Mouse (Mus musculus): ENCODE data around the gene Kazn. TPM values are rescaled to one million over a fixed set of nuclear protein-coding genes. Genes with fewer than 3 reads are reported as not detected.

Gene Kazn
- polyA plus RNA-seq, 1 experiment from 2014 or later = 16.4 TPM

DNA sequence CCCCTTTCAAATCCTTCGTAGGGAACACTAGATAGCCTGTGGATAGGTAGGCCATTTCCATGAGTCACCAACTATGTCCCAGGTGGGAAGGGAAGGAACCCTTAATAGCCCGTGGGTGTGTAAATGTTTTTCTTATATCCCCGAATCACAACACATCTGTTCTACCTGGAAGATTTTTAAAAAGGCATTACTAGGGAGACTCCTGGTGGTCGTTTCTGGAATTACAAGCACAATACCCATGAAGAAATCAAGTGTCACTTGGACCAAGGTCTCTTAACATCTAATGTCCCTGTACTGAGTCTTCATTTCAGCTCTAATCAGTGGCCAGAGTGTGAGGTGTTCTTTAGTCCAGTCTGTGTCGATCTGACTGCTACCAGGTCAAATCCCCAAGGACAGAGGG lies 95.1 kb downstream of the Kazn start:
- Histone ChIP-seq H3K27me3 (ENCODE audit: insufficient read depth, low read length) (no peaks in the 10 kb centered on the region), H3K4me3 (replicated peaks; ENCODE audit: low read depth, low read length) (no peak overlapping the region), H3K36me3 (ENCODE audit: insufficient read depth, low read length) (peaks cover 45% of the 10 kb centered on the region), H3K4me1 (replicated peaks; ENCODE audit: insufficient read depth, low read length) (no peaks in the 10 kb centered on the region), H3K4me2 (ENCODE audit: low read length) (no peak overlapping the region), H3K27ac (no peak overlapping the region), H3K9me3 (replicated peaks; ENCODE audit: low read length) (no peaks in the 10 kb centered on the region), H3K9ac (ENCODE audit: low read depth, low read length) (no peak overlapping the region)
- 39% methylated on average over 5 of the region's 5 CpGs for WGBS
- DNase-seq (ENCODE audit: low spot score) (peak; percentile 19), ATAC-seq (replicated peaks; ENCODE audit: low FRiP score, low read depth) (no peak)
- peak; percentile 70 for TF ChIP-seq CTCF (IDR thresholded peaks at IDR 0.05; ENCODE audit: low read depth)

- no peak for TF ChIP-seq CTCF (IDR thresholded peaks at IDR 0.05; ENCODE audit: low read depth)
- Histone ChIP-seq H3K9me3 (replicated peaks; ENCODE audit: low read length) (no peaks in the 10 kb centered on the region), H3K9ac (ENCODE audit: low read depth, low read length) (no peak overlapping the region), H3K4me2 (ENCODE audit: low read length) (no peak overlapping the region), H3K27me3 (ENCODE audit: insufficient read depth, low read length) (no peaks in the 10 kb centered on the region), H3K4me3 (replicated peaks; ENCODE audit: low read depth, low read length) (no peak overlapping the region), H3K36me3 (ENCODE audit: insufficient read depth, low read length) (peaks cover 37% of the 10 kb centered on the region), H3K27ac (no peak overlapping the region), H3K4me1 (replicated peaks; ENCODE audit: insufficient read depth, low read length) (no peaks in the 10 kb centered on the region)
- ATAC-seq (replicated peaks; ENCODE audit: low FRiP score, low read depth) (no peak), DNase-seq (ENCODE audit: low spot score) (no peak)
- WGBS = 90% methylated on average over 6 of the region's 6 CpGs
These were observed 95.9 kb downstream of the Kazn start for GRCm38 (mm10) chr4:142143290-142143689.

DNA sequence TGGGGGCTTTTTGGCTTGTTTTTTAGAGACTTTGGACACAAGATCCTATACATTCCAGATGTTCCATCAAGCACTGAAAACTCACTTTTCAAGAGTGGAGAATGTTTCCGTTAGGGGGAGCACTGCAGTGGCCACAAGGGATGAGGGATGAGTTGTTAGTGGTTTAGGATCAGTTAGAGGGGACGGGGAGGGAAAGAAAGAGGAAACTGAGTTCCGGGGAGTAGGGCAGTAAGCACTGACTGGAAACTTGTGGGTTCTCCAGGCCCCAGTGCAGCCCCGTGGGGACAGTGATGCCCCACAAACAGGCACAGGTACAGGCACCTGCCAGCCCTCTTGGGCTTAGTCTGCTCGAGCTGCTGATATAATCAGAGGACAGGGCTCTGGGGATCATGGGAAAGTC lies 99.5 kb downstream of the Kazn start:
- Histone ChIP-seq H3K9me3 (replicated peaks; ENCODE audit: low read length) (no peaks in the 10 kb centered on the region), H3K9ac (ENCODE audit: low read depth, low read length) (no peak overlapping the region), H3K27ac (no peak overlapping the region), H3K4me3 (replicated peaks; ENCODE audit: low read depth, low read length) (no peak overlapping the region), H3K27me3 (ENCODE audit: insufficient read depth, low read length) (no peaks in the 10 kb centered on the region), H3K4me1 (replicated peaks; ENCODE audit: insufficient read depth, low read length) (no peaks in the 10 kb centered on the region), H3K4me2 (ENCODE audit: low read length) (no peak overlapping the region), H3K36me3 (ENCODE audit: insufficient read depth, low read length) (peaks cover 21% of the 10 kb centered on the region)
- ATAC-seq (replicated peaks; ENCODE audit: low FRiP score, low read depth) (no peak), DNase-seq (ENCODE audit: low spot score) (no peak)
- no peak for TF ChIP-seq CTCF (IDR thresholded peaks at IDR 0.05; ENCODE audit: low read depth)
- WGBS = 84% methylated on average over 5 of the region's 5 CpGs

GRCm38 (mm10) chr4:142138356-142139099 lies 100.7 kb downstream of the Kazn start:
- 49% methylated on average over 9 of the region's 9 CpGs for WGBS
- no peak overlapping the region for H3K4me3 ChIP-seq (replicated peaks; ENCODE audit: low read depth, low read length)
- H3K36me3 ChIP-seq (ENCODE audit: insufficient read depth, low read length) = peaks cover 13% of the 10 kb centered on the region
- H3K9ac ChIP-seq (ENCODE audit: low read depth, low read length) = no peak overlapping the region
- no peaks in the 10 kb centered on the region for H3K4me1 ChIP-seq (replicated peaks; ENCODE audit: insufficient read depth, low read length)
- no peak overlapping the region for H3K4me2 ChIP-seq (ENCODE audit: low read length)
- H3K27me3 ChIP-seq (ENCODE audit: insufficient read depth, low read length) = no peaks in the 10 kb centered on the region
- H3K9me3 ChIP-seq (replicated peaks; ENCODE audit: low read length) = no peaks in the 10 kb centered on the region
- ATAC-seq (replicated peaks; ENCODE audit: low FRiP score, low read depth) (no peak), DNase-seq (ENCODE audit: low spot score) (no peak)
- H3K27ac ChIP-seq = no peak overlapping the region
- no peak for TF ChIP-seq CTCF (IDR thresholded peaks at IDR 0.05; ENCODE audit: low read depth)

GRCm38 (mm10) chr4:142136766-142137503 lies 102.3 kb downstream of the Kazn start:
- no peaks in the 10 kb centered on the region for H3K4me1 ChIP-seq (replicated peaks; ENCODE audit: insufficient read depth, low read length)
- no peaks in the 10 kb centered on the region for H3K27me3 ChIP-seq (ENCODE audit: insufficient read depth, low read length)
- 0 out of 2 replicates have a peak, but pooled peaks have one; percentile 26 for ATAC-seq (replicated peaks; ENCODE audit: low FRiP score, low read depth)
- no peak for DNase-seq (ENCODE audit: low spot score)
- no peak overlapping the region for H3K4me3 ChIP-seq (replicated peaks; ENCODE audit: low read depth, low read length)
- no peak for TF ChIP-seq CTCF (IDR thresholded peaks at IDR 0.05; ENCODE audit: low read depth)
- WGBS = 90% methylated on average over 10 of the region's 10 CpGs
- no peaks in the 10 kb centered on the region for H3K9me3 ChIP-seq (replicated peaks; ENCODE audit: low read length)
- H3K27ac ChIP-seq = no peak overlapping the region
- peaks cover 7% of the 10 kb centered on the region for H3K36me3 ChIP-seq (ENCODE audit: insufficient read depth, low read length)
- no peak overlapping the region for H3K4me2 ChIP-seq (ENCODE audit: low read length)
- H3K9ac ChIP-seq (ENCODE audit: low read depth, low read length) = no peak overlapping the region

DNA sequence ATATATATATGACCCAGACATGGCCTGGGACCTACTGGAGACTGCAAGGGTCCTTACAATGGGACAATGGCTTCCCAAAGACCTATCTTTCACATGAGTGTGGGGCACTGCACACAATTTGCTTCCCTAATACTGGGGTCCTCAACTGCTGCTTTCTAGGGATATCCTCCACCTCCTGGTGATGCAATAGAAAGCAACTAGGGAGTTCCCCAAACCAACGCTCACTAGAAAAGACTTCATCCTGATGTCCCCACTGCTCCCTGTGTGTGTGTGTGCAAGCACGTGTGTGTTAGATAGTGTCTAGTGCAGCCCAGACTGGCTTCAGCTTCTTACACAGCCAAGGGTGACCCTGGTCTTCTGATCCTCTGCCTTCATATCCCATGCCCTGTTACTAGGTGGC lies 103.7 kb downstream of the Kazn start:
- Histone ChIP-seq H3K4me1 (replicated peaks; ENCODE audit: insufficient read depth, low read length) (no peaks in the 10 kb centered on the region), H3K27ac (no peak overlapping the region), H3K9ac (ENCODE audit: low read depth, low read length) (no peak overlapping the region), H3K36me3 (ENCODE audit: insufficient read depth, low read length) (peaks cover 7% of the 10 kb centered on the region; the same call in 1 of the 2 replicates), H3K27me3 (ENCODE audit: insufficient read depth, low read length) (no peaks in the 10 kb centered on the region), H3K4me2 (ENCODE audit: low read length) (no peak overlapping the region), H3K4me3 (replicated peaks; ENCODE audit: low read depth, low read length) (no peak overlapping the region), H3K9me3 (replicated peaks; ENCODE audit: low read length) (no peaks in the 10 kb centered on the region)
- TF ChIP-seq CTCF (IDR thresholded peaks at IDR 0.05; ENCODE audit: low read depth) = no peak
- no peak for DNase-seq (ENCODE audit: low spot score)
- no peak for ATAC-seq (replicated peaks; ENCODE audit: low FRiP score, low read depth)
- 94% methylated on average over 2 of the region's 2 CpGs for WGBS

All from kidney, postnatal 0 days (tissue).